Comparison of ENCODE assay signal across 26 mouse cellular contexts in genomic region chr14:112002146-112002545, GRCm38 (mm10).
A peak's percentile ranks its signal among the peaks of the same experiment; 100 is the strongest.
DNase-seq lines count a peak whose midpoint lies in the region; ATAC-seq lines count a peak whose summit lies in the region.
"Had no signal": no experiment of that assay in that cellular context is flagged by ENCODE, and none has a peak within 500 bp of the region (broad histone marks: within the 10 kb centered on the region; RNA-seq: fewer than 3 reads in every experiment).

No protein-coding gene starts in this region.

- no peak overlapping the region for H3K27ac ChIP-seq in embryonic facial prominence, embryonic 14.5 days (replicated peaks; ENCODE audit: low read depth, low read length)
- H3K27ac ChIP-seq in embryonic facial prominence, embryonic 10.5 days (replicated peaks), result no peak overlapping the region
- H3K27ac ChIP-seq in midbrain, embryonic 14.5 days (replicated peaks; ENCODE audit: low read depth, low read length), result no peak overlapping the region
- no peak overlapping the region for H3K27ac ChIP-seq in midbrain, embryonic 11.5 days (ENCODE audit: low read depth, low read length)
- H3K27ac ChIP-seq: embryonic facial prominence, embryonic 12.5 days; embryonic facial prominence, embryonic 15.5 days; forebrain, embryonic 10.5 days; forebrain, embryonic 12.5 days had no signal

- DNase-seq in embryonic facial prominence, embryonic 14.5 days (ENCODE audit: low spot score), result peak; percentile 8
- DNase-seq in embryonic facial prominence, embryonic 10.5 days (ENCODE audit: low spot score), result no peak
- DNase-seq in midbrain, embryonic 14.5 days, result peak; percentile 5
- DNase-seq in midbrain, embryonic 11.5 days (ENCODE audit: low spot score, missing footprints), result no peak
- DNase-seq in retina, postnatal 1 day, result peak; percentile 67
- no peak for DNase-seq in kidney, postnatal 25 days
- DNase-seq: adrenal gland, adult 2 months; adrenal gland, postnatal 10 days; adrenal gland, postnatal 25 days; B cell, adult 2 months; cerebellum, adult 11 months; cerebellum, adult 18-20 months; cerebellum, adult 8-10 months; cerebellum, adult 9-11 months; cerebellum, postnatal 14 days; cerebellum, postnatal 36 days; embryo, embryonic 11 days had no signal

- no peaks in the 10 kb centered on the region for H3K27me3 ChIP-seq in embryonic facial prominence, embryonic 14.5 days (replicated peaks; ENCODE audit: control insufficient read depth, insufficient read depth, low read length)
- H3K27me3 ChIP-seq in embryonic facial prominence, embryonic 10.5 days (replicated peaks; ENCODE audit: low read depth, poor library complexity, severe bottlenecking), result no peaks in the 10 kb centered on the region
- no peaks in the 10 kb centered on the region for H3K27me3 ChIP-seq in midbrain, embryonic 14.5 days (ENCODE audit: control insufficient read depth, insufficient read depth, low read length)
- no peaks in the 10 kb centered on the region for H3K27me3 ChIP-seq in midbrain, embryonic 11.5 days (ENCODE audit: control insufficient read depth, insufficient read depth, low read length)
- H3K27me3 ChIP-seq: CH12.LX; embryonic facial prominence, embryonic 12.5 days; embryonic facial prominence, embryonic 15.5 days; forebrain, embryonic 12.5 days had no signal

- no peaks in the 10 kb centered on the region for H3K9me3 ChIP-seq in embryonic facial prominence, embryonic 14.5 days (ENCODE audit: control insufficient read depth, low read length)
- H3K9me3 ChIP-seq in embryonic facial prominence, embryonic 10.5 days, result no peaks in the 10 kb centered on the region
- H3K9me3 ChIP-seq in midbrain, embryonic 14.5 days (ENCODE audit: control insufficient read depth, low read length), result no peaks in the 10 kb centered on the region
- H3K9me3 ChIP-seq in midbrain, embryonic 11.5 days (ENCODE audit: control insufficient read depth, low read length), result no peaks in the 10 kb centered on the region
- H3K9me3 ChIP-seq: embryonic facial prominence, embryonic 12.5 days; embryonic facial prominence, embryonic 15.5 days; forebrain, embryonic 10.5 days; forebrain, embryonic 12.5 days; G1E had no signal

- WGBS in embryonic facial prominence, embryonic 14.5 days, result 67% methylated on average over 2 of the region's 2 CpGs
- WGBS in embryonic facial prominence, embryonic 10.5 days, result 82% methylated on average over 2 of the region's 2 CpGs
- WGBS in midbrain, embryonic 14.5 days, result 84% methylated on average over 2 of the region's 2 CpGs
- WGBS in midbrain, embryonic 11.5 days, result 88% methylated on average over 2 of the region's 2 CpGs

- no peaks in the 10 kb centered on the region for H3K36me3 ChIP-seq in embryonic facial prominence, embryonic 14.5 days (ENCODE audit: control insufficient read depth, insufficient read depth, low read length)
- no peaks in the 10 kb centered on the region for H3K36me3 ChIP-seq in embryonic facial prominence, embryonic 10.5 days (replicated peaks)
- no peaks in the 10 kb centered on the region for H3K36me3 ChIP-seq in midbrain, embryonic 14.5 days (ENCODE audit: control insufficient read depth, insufficient read depth, low read length)
- H3K36me3 ChIP-seq in midbrain, embryonic 11.5 days (ENCODE audit: control insufficient read depth, insufficient read depth, low read length), result no peaks in the 10 kb centered on the region
- H3K36me3 ChIP-seq: embryonic facial prominence, embryonic 12.5 days; embryonic facial prominence, embryonic 15.5 days; forebrain, embryonic 10.5 days; forebrain, embryonic 12.5 days; G1E had no signal

- ATAC-seq in embryonic facial prominence, embryonic 14.5 days (ENCODE audit: low read depth), result no peak
- no peak for ATAC-seq in midbrain, embryonic 14.5 days (ENCODE audit: low FRiP score, low TSS enrichment)
- no peak for ATAC-seq in midbrain, embryonic 11.5 days (ENCODE audit: low FRiP score)
- ATAC-seq: CD4-positive, CD25-positive, alpha-beta regulatory T cell, adult 4 months; forebrain, embryonic 14.5 days had no signal

- no peak overlapping the region for H3K9ac ChIP-seq in embryonic facial prominence, embryonic 14.5 days (ENCODE audit: low read depth, low read length)
- H3K9ac ChIP-seq in midbrain, embryonic 14.5 days (replicated peaks; ENCODE audit: low read length), result no peak overlapping the region
- no peak overlapping the region for H3K9ac ChIP-seq in midbrain, embryonic 11.5 days (ENCODE audit: low read length)
- H3K9ac ChIP-seq: embryonic facial prominence, embryonic 12.5 days; embryonic facial prominence, embryonic 15.5 days; forebrain, embryonic 12.5 days had no signal

- H3K4me2 ChIP-seq in embryonic facial prominence, embryonic 14.5 days (ENCODE audit: low read depth, low read length), result no peak overlapping the region
- no peak overlapping the region for H3K4me2 ChIP-seq in midbrain, embryonic 14.5 days (ENCODE audit: low read length)
- no peak overlapping the region for H3K4me2 ChIP-seq in midbrain, embryonic 11.5 days
- H3K4me2 ChIP-seq: embryonic facial prominence, embryonic 12.5 days; embryonic facial prominence, embryonic 15.5 days; forebrain, embryonic 12.5 days had no signal

- H3K4me3 ChIP-seq in embryonic facial prominence, embryonic 14.5 days (ENCODE audit: low read depth, low read length), result no peak overlapping the region
- no peak overlapping the region for H3K4me3 ChIP-seq in embryonic facial prominence, embryonic 10.5 days
- H3K4me3 ChIP-seq in midbrain, embryonic 14.5 days (replicated peaks; ENCODE audit: low read depth, low read length), result no peak overlapping the region
- H3K4me3 ChIP-seq in midbrain, embryonic 11.5 days (ENCODE audit: low read depth, low read length), result no peak overlapping the region
- H3K4me3 ChIP-seq: embryonic facial prominence, embryonic 12.5 days; embryonic facial prominence, embryonic 15.5 days; erythroblast, embryonic 14.5 days; forebrain, embryonic 10.5 days; forebrain, embryonic 12.5 days had no signal

- H3K4me1 ChIP-seq in embryonic facial prominence, embryonic 14.5 days (ENCODE audit: control insufficient read depth, insufficient read depth, low read length), result no peaks in the 10 kb centered on the region
- no peaks in the 10 kb centered on the region for H3K4me1 ChIP-seq in embryonic facial prominence, embryonic 10.5 days
- H3K4me1 ChIP-seq in midbrain, embryonic 14.5 days (ENCODE audit: control insufficient read depth, insufficient read depth, low read length), result no peaks in the 10 kb centered on the region
- no peaks in the 10 kb centered on the region for H3K4me1 ChIP-seq in midbrain, embryonic 11.5 days (ENCODE audit: control insufficient read depth, insufficient read depth, low read length)
- H3K4me1 ChIP-seq: embryonic facial prominence, embryonic 12.5 days; embryonic facial prominence, embryonic 15.5 days; forebrain, embryonic 10.5 days; forebrain, embryonic 12.5 days had no signal

Comparison
In these comparisons a context has a peak if more than half of its experiments do, and no peak if none do; other contexts are left out.
1. DNase-seq: peak in embryonic facial prominence, embryonic 14.5 days (single experiment), midbrain, embryonic 14.5 days (single experiment) and retina, postnatal 1 day (single experiment); none in embryonic facial prominence, embryonic 10.5 days (single experiment), midbrain, embryonic 11.5 days (single experiment) and kidney, postnatal 25 days (0 of 2).